Mouse (Mus musculus) E14TG2a.4 (cell line): ENCODE measurements around the gene Aox4.

Experiments
- H3K27me3 ChIP-seq: 2 replicates; pipeline ENCODE4 v1.6.1; 2014; ENCODE audit warnings: low read length, control low read depth; ENCODE audit not compliant: insufficient read depth
- H3K36me3 ChIP-seq: 2 replicates; pipeline ENCODE4 v1.6.1; 2014; ENCODE audit warnings: low read length, control low read depth; ENCODE audit not compliant: insufficient read depth
- H3K4me1 ChIP-seq: replicated peaks from 2 replicates; pipeline ENCODE4 v1.6.1; 2014; ENCODE audit warnings: low read depth, low read length, control low read depth
- H3K4me3 ChIP-seq: replicated peaks from 2 replicates; pipeline ENCODE4 v1.5.1; 2014; ENCODE audit warnings: mild to moderate bottlenecking, low read length
- H3K9me3 ChIP-seq: 2 replicates; pipeline ENCODE4 v1.6.1; 2014; ENCODE audit warnings: low read length, control low read depth
- CTCF ChIP-seq: conservative IDR thresholded peaks from 2 replicates; pipeline ENCODE4 v1.5.1; 2014; ENCODE audit warnings: low read length
- NANOG ChIP-seq: IDR thresholded peaks from 2 replicates; pipeline ENCODE4 v1.6.1; 2014; ENCODE audit warnings: borderline replicate concordance, low read length, mixed read lengths
- POU5F1 ChIP-seq: IDR thresholded peaks from 2 replicates; pipeline ENCODE4 v1.6.1; 2014; ENCODE audit warnings: low read length, borderline replicate concordance

Gene Aox4

DNA sequence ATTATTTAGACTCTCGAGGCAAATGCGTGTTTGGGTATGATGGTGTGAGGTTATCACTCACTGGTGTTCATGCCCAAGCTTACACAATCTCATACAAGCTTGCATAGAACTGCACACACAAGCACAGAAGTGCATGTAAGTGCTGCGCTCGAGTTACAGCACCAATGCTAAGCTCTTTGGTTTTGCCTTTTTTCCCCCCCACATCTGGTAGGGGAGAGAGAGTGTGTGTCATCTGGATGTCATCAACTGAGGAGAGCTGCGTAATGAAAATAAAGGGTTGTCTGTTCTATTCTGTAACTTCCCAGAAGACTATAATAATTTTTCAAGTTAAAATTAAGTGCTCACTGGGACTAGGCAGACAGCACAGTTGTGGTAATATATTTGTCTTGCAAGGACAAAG lies 3.6 kb downstream of the Aox4 start:
- Histone ChIP-seq H3K9me3 (peaks cover 12% of the 10 kb centered on the region), H3K4me3 (no peak overlapping the region), H3K4me1 (no peaks in the 10 kb centered on the region), H3K36me3 (no peaks in the 10 kb centered on the region), H3K27me3 (peaks cover 3% of the 10 kb centered on the region; the same call in 1 of the 2 replicates)
- TF ChIP-seq CTCF = no peak
- TF ChIP-seq POU5F1 = no peak
- TF ChIP-seq NANOG = no peak

DNA sequence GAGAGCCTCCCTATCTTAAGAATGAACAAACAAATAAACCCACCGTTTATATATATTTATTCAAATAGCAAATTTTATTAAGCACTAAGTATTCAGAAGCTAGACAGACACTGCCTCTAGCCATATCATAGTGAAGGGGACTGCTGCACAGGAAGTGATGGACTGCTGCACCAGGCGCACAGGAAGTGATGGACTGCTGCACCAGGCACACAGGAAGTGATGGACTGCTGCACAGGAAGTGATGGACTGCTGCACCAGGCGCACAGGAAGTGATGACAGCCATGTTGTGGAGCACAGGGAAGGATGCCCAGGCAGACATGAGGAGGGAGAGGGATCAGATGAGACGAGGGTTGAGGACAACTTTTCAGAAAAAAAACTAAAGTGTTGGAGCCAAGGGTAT lies 5.2 kb downstream of the Aox4 start:
- Histone ChIP-seq H3K4me3 (no peak overlapping the region), H3K4me1 (peaks cover 1% of the 10 kb centered on the region; the same call in 1 of the 2 replicates), H3K27me3 (peaks cover under 1% of the 10 kb centered on the region; the same call in 1 of the 2 replicates), H3K36me3 (no peaks in the 10 kb centered on the region), H3K9me3 (peaks cover 12% of the 10 kb centered on the region)
- TF ChIP-seq POU5F1 = no peak
- no peak for TF ChIP-seq CTCF
- no peak for TF ChIP-seq NANOG

DNA sequence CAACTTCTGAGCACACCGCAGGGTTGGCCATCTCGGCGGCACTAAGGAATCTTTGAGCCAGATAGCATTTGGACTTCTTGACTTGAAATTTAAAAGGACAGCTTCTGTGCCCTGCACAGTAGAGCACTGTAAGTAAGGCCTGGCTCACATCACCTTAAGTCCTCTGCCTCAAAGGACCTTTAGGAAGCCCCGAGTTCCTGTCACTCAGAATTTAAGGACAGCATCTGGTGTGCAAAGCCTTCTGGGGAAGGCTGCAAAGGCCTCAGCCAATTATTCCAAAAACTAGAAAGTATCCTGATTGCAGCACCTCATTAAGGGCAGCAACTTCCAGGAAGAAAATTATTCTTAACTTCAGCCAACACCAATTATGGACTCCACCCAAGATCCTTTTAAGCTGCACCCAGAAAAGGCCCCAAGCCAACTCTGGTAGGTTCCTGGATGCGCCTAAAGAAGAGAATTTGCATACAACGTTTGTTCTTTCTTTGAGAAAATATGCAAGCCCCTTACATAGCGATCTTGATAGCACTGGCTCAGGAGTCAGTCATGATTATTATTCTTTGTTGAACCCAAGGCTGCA lies 5.8 kb downstream of the Aox4 start:
- Histone ChIP-seq H3K4me3 (no peak overlapping the region), H3K36me3 (no peaks in the 10 kb centered on the region), H3K4me1 (peaks cover 6% of the 10 kb centered on the region; the same call in 1 of the 2 replicates), H3K27me3 (no peaks in the 10 kb centered on the region), H3K9me3 (peaks cover 12% of the 10 kb centered on the region)
- TF ChIP-seq CTCF (no peak), NANOG (no peak), POU5F1 (no peak)

DNA sequence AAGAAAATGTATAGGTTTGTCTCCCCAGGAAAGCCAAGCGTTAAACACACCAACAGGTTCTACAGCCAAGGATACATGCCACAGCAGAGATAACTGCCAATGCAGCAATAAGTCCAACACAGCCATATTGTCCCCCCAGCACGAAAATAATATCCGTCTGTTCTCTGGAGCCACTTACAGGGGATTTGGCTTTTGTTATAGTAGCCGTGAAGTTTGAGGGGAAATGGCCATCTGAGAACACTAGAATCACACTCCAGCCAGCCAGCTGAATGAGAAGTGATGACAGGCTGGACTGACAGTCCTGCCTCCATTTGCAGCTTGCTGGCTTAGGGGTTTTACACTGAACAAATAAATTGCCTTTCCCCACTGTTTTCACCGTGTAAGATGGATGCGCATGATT lies 10.9 kb downstream of the Aox4 start:
- Histone ChIP-seq H3K36me3 (no peaks in the 10 kb centered on the region), H3K27me3 (no peaks in the 10 kb centered on the region), H3K4me1 (peaks cover 6% of the 10 kb centered on the region; the same call in 1 of the 2 replicates), H3K9me3 (no peaks in the 10 kb centered on the region), H3K4me3 (no peak overlapping the region)
- TF ChIP-seq POU5F1 = no peak
- TF ChIP-seq CTCF = no peak
- no peak for TF ChIP-seq NANOG

DNA sequence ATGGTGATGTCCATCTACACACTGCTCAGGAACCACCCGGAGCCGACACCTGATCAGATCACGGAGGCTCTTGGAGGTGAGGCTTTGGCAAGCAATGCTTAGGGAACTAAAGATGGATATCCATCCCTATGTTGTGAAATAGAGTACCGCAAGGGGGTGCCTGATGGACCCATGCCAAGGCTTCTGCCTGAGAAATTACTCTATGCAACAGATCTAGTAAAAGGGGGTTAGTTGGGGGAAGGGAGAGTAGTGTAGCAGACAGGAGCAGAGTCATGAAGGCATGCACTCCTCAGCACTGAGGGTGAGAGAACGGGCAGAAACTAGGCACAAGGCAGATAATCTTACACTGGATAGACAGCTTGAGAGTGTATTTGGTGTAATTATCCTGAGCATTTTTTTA lies 11.7 kb downstream of the Aox4 start:
- no peaks in the 10 kb centered on the region for H3K36me3 ChIP-seq
- H3K4me1 ChIP-seq = peaks cover 6% of the 10 kb centered on the region; the same call in 1 of the 2 replicates
- H3K27me3 ChIP-seq = no peaks in the 10 kb centered on the region
- no peak for TF ChIP-seq POU5F1
- TF ChIP-seq NANOG = no peak
- TF ChIP-seq CTCF = no peak
- no peak overlapping the region for H3K4me3 ChIP-seq
- H3K9me3 ChIP-seq = no peaks in the 10 kb centered on the region

DNA sequence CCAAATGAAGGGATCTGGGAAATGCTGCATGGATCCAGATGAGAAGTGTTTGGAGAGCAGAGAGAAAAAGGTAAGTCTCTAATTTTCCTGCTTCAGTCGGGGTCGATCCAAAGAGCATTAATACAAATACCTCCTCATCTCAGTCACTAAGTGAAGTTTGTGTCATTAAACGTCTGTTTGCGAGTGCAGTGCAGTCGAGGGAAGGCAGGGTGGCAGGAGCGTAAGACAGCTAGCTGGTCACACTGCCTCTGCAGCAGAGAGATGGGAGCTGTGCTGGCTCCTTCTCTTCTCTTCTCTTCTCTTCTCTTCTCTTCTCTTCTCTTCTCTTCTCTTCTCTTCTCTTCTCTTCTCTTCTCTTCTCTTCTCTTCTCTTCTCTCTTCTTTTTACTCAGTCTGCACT lies 17.9 kb downstream of the Aox4 start:
- Histone ChIP-seq H3K4me3 (no peak overlapping the region), H3K36me3 (no peaks in the 10 kb centered on the region), H3K4me1 (no peaks in the 10 kb centered on the region), H3K9me3 (no peaks in the 10 kb centered on the region), H3K27me3 (no peaks in the 10 kb centered on the region)
- no peak for TF ChIP-seq POU5F1
- TF ChIP-seq NANOG = no peak
- TF ChIP-seq CTCF = no peak

DNA sequence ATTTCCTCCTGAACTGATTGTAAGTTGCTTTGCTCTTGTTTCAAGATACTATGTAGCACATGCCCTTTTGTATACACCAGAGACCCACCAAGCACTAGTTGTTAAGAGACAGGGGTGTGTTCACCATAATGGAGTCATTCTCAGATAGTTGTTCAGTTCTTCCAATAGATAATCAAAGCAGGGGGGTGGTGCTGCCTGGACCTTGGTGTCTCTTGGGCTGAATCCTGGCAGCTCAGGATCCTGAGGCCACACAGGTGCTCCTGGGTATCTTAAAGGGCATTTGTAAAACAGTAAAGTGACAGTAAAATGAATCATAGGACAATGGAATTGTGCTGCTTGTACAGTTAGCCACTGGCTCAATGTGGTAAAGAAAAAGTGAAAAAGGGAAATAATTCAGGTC lies 18.7 kb downstream of the Aox4 start:
- TF ChIP-seq CTCF = no peak
- no peak for TF ChIP-seq NANOG
- no peak for TF ChIP-seq POU5F1
- no peaks in the 10 kb centered on the region for H3K9me3 ChIP-seq
- no peaks in the 10 kb centered on the region for H3K36me3 ChIP-seq
- H3K4me1 ChIP-seq = no peaks in the 10 kb centered on the region
- no peaks in the 10 kb centered on the region for H3K27me3 ChIP-seq
- H3K4me3 ChIP-seq = no peak overlapping the region

DNA sequence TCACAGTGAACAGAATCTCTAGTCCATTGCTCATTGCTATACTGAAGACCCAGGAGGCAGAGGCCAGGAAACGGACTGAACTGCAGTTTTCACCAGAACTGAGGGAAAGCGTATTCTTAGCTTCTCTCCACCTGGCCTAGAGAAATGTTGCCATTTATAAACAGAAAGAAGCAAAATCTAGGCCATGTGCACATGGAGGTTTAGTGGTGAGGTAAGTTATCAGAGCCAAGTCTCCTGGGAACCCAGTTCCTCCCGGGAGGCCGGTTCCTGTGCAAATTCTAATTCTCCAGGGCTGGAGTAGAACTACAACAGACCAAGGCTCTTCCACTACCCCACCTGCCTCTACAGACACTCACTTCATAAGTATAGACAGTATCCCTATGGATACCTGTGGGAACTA lies 19.6 kb downstream of the Aox4 start:
- H3K9me3 ChIP-seq = no peaks in the 10 kb centered on the region
- TF ChIP-seq NANOG (no peak), POU5F1 (no peak), CTCF (no peak)
- no peaks in the 10 kb centered on the region for H3K4me1 ChIP-seq
- H3K36me3 ChIP-seq = no peaks in the 10 kb centered on the region
- H3K27me3 ChIP-seq = no peaks in the 10 kb centered on the region
- H3K4me3 ChIP-seq = no peak overlapping the region

DNA sequence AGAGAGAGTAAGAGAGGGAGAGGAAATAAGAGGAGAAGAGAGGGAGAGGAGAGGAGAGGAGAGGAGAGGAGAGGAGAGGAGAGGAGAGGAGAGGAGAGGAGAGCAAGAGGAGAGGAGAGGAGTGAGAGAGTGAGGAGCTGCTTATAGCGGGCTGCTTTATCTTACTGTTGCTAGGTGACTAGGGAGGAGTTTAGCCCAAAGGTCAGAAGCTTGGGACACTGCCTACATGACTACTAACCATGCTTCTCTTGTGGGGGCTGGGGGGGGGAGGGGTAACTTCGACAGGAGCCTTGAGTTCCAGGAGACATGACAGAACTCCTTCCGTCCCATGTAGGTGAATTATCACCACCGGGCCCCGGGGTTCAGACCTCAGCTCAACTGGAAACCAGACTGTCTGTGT lies 20.3 kb downstream of the Aox4 start:
- Histone ChIP-seq H3K4me1 (no peaks in the 10 kb centered on the region), H3K36me3 (no peaks in the 10 kb centered on the region), H3K9me3 (no peaks in the 10 kb centered on the region), H3K4me3 (no peak overlapping the region), H3K27me3 (no peaks in the 10 kb centered on the region)
- TF ChIP-seq CTCF = no peak
- no peak for TF ChIP-seq NANOG
- TF ChIP-seq POU5F1 = no peak

DNA sequence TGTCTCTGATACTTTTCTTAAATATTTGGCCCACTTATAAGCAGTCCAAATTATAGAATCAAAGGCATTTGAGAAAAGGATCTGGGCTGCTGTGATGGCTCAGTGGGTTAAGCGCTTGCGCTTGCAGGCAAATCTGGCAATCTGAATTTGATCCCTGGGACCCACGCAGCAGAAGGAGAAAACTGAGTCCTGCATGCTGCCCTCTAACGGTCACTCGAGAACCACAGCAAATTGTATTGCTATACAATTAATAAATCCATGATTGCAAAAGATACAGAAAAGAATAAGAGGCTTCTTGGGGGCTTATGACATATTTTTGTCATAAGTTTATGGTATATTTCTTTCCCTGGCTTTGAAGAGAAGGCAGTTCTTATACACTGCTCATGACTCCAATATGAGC lies 25.2 kb downstream of the Aox4 start:
- Histone ChIP-seq H3K4me3 (no peak overlapping the region), H3K36me3 (no peaks in the 10 kb centered on the region), H3K27me3 (no peaks in the 10 kb centered on the region), H3K9me3 (no peaks in the 10 kb centered on the region), H3K4me1 (0 out of 2 replicates have a peak, but pooled peaks cover under 1% of the 10 kb centered on the region)
- no peak for TF ChIP-seq NANOG
- no peak for TF ChIP-seq CTCF
- TF ChIP-seq POU5F1 = no peak
